Mouse (Mus musculus): ENCODE measurements around the gene Srgap2.

Srgap2 gene

DNA sequence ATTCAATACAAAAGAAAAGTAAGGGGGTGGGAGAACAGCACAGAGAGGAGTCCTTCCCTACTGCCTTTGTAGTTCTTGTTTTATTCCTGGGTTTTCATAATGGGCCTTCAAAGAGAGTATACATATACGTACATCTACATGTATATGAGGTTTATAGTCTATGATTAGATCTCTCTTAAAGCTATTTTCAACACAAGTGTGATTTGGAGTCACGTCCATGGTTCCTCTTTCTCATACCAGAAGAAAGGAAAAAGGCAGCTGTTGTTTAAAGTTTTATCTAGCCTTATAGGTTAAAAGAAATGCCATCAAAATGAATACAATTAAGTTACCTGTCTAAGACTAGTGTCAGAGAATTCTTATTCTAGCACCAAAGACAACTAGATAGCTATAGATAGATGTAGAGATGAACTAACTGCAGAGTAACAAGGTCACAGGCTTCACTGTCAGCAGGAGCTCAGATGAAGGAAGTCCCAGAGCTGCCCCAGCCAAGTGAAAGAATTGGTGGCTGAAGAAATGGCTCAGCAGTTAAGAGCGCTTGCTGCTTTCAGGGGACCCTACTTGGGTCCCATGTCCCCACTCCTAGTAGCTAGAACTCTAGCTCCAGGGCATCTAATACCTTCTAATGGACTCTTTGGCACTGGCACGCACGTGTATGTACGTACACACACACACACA lies 63.1 kb downstream of the Srgap2 start:
- no peak for DNase-seq

DNA sequence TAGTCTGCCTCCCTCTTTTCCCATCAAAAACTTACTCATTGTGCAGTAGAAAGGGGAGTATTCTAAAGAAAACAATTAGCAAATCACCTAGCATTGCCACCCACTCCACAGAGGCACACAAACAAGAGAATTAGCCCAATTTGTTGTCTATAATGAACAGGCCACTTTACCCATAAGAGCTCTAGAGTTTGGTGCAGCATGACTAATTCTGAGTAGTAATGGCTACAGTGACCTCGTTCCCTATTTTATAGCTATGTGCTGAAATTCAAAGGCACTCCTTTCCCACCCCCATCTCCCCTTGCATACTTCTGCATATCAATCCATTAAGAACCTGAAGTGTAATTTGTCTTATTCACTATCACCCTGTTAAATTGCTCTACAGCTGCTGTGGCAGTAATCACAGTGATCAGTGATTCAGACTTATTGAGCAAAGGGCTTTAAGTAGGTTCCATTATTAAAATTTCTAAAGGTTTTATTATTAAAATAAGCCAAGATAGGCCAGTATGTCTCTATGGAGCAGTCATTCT lies 64.5 kb downstream of the Srgap2 start:
- no peak for DNase-seq

DNA sequence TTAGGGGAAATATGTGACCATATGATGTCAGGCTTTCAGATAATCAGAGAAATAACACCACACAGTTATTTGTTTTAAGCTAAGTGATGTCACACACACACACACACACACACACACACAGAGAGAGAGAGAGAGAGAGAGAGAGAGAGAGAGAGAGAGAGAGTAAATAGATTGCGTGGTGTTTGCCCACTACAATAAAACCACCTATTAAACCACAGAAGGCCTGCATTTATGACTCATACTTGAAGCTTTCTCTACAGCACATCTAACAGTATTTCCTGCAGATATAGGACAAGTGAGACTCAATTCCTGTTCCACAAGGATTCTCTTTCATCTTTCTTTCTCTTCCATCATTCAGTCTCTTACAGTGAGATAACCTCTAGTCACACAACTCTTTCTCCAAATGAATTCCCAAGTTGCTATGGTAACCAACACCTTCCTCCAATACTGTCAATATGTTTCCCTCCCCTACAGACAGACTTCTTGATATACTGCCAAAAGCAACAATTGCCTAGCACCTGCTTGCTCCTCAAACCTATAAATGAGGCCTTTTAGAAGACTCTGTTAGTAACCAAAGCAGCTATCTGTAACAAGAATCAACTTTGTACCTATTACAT lies 66.1 kb downstream of the Srgap2 start:
- DNase-seq, result no peak

- DNase-seq, result no peak
These were observed 71.7 kb downstream of the Srgap2 start for GRCm38 (mm10) chr1:131455355-131455890.

- DNase-seq, result no peak
These were observed 72.8 kb downstream of the Srgap2 start for GRCm38 (mm10) chr1:131454386-131454785.

GRCm38 (mm10) chr1:131453335-131453734 lies 73.8 kb downstream of the Srgap2 start:
- no peak for DNase-seq

DNA sequence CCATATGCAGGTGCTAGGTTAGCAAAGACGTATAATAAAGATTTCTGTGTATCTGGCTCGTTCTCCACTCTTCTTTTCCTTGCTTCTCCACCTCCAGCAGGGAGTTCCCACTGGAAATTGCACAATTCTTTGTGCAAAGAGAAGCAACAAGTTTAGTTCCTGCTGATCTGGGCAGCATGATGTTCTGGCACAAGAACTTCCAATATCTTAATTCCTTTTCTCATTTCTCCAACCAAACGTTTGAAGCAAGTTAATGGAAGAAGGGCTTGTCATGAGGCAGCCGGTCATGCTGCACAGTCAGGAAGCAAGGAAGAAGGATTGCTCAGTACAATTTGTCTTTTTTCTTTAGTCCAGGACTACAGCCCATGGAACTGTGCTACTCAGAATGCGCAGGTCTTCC lies 78.8 kb downstream of the Srgap2 start:
- no peak for DNase-seq

DNA sequence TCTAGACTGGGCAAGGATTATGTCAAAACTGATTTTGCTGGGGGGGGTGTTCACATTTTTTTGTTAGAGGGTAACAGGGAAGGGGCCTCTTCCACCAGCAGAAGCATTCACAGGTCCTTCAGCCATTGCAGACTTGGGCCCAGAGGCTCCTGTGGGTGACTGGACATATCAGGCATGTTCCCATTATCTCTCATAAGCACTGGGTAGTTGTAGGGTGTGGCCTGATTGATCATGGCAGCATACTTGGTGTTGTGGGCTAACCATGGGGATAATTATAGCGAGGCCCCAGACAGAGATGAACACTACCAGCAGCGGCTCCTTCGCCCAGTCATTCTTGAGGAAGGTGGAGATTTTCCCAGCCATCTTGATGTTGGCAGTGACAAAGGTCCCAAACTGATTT lies 79.8 kb downstream of the Srgap2 start:
- DNase-seq, result no peak

GRCm38 (mm10) chr1:131446577-131446976 lies 80.6 kb downstream of the Srgap2 start:
- DNase-seq, result no peak

DNA sequence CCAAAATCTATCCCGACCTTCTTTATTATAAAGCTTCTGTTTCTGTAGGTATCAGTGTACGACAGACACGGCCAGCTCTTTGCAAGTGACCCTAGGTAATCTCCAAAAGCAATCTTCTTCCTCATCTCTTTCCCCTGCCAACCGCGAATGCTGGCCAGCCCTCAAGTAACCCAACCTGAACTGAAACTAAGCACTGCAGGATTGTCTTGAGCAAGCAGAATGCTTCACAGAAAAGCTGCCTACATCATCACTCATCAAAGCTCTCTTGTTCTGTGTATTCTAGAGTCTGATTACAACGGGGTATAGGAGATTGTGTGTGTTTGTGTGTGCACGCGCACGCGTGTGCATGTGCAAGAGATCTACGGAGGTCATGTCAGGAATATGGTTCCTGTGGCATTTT lies 88.6 kb downstream of the Srgap2 start:
- no peak for DNase-seq

DNA sequence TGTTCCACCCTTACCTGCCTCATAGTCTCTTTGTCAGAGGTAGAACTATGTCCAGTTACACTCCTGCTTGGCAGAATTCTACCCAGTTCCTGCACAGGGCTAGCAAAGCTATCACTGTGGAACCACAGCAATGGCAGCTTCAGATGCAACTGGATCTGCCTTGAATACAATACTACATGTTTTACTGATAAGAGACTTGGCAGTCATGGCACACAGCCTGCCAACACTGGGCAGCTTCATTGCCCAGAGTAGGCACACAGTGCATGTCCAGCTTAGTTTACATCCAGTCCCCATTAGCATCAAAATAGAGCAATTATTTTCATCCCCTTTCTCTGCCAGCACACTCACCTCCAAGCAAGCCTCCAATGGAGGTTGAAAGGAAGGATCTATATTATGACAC lies 89.2 kb downstream of the Srgap2 start:
- DNase-seq, result no peak

GRCm38 (mm10) chr1:131436609-131437008 lies 90.5 kb downstream of the Srgap2 start:
- DNase-seq, result no peak

GRCm38 (mm10) chr1:131431456-131432246 lies 95.5 kb downstream of the Srgap2 start:
- DNase-seq, result peak; percentile 59

GRCm38 (mm10) chr1:131427140-131427821 lies 99.9 kb downstream of the Srgap2 start:
- DNase-seq, result no peak

DNA sequence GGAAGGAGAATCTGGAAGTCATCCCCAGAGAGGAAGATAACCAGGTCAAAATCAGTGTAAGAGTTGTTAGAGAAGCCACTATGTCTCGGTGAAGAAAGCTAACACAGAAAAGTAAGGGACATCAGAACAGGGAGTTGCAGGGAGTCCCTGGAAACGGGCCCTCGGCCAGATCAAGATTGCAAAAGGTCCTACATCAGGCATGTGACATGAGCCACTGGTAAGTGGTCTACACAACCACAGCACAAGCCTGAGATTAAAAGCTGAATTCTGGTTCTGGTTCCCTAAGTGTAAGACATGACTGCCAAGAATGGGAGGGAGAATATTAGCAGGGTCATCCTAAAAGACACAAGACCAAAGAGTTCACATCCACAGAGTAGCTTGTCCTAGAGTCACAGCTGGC lies 104.1 kb downstream of the Srgap2 start:
- peak; percentile 46 for DNase-seq

DNA sequence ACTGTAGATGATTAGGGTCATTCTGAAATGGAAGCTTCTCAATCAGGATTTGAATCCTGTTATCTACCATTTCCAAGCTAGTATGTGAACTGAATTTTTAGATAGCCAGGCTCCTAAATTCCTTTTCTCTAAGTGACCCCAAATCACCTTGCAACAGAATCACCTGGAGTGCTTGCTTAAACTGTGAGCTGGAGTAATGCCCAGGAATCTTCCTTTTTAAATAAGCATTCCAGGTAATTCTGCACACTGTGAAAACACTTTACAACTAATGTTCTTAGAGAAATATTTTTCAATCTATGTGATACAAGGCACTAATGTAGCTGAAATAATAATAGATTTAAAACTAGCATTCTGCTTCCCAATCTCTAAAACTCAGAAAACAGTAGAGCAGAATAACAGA lies 106.0 kb downstream of the Srgap2 start:
- no peak for DNase-seq

DNA sequence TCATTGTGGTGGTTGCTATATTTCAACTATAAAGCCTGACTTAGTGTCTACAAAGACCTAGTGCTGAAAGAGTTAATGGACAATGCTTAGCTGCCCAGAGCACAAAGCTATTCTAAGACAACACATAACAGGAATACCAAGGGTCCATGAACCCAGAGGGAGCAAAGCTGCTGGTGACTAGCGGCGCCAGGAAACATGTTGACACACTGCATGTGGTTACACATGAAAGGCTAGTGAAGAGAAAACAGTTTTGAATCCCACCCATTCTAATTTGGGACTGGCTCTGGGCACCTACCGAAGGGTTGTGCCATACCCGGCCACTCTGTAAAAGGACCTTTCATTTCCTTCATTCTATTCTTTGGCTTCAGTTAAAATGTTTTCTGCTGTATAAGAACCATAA lies 106.5 kb downstream of the Srgap2 start:
- no peak for DNase-seq

DNA sequence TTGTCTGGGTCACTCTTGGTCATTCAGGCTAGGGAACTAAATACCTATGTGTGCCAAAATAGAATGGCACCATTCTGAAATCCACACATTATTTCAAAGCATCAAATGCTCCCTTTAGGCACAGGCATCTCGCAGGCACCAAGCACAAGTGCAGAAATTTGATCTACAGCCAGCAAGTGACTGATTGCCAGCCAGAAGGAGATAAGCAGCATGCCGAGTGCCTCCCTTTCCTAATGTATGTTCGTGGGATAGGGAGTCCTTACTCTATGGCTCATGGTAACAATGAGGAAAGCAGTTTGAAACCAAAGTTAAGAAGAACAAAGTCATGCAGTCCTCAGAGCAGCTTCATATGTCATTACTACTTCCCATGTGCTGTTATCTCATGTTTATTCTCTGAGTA lies 107.8 kb downstream of the Srgap2 start:
- DNase-seq, result peak; percentile 20

GRCm38 (mm10) chr1:131417821-131418660 lies 109.1 kb downstream of the Srgap2 start:
- no peak for DNase-seq

DNA sequence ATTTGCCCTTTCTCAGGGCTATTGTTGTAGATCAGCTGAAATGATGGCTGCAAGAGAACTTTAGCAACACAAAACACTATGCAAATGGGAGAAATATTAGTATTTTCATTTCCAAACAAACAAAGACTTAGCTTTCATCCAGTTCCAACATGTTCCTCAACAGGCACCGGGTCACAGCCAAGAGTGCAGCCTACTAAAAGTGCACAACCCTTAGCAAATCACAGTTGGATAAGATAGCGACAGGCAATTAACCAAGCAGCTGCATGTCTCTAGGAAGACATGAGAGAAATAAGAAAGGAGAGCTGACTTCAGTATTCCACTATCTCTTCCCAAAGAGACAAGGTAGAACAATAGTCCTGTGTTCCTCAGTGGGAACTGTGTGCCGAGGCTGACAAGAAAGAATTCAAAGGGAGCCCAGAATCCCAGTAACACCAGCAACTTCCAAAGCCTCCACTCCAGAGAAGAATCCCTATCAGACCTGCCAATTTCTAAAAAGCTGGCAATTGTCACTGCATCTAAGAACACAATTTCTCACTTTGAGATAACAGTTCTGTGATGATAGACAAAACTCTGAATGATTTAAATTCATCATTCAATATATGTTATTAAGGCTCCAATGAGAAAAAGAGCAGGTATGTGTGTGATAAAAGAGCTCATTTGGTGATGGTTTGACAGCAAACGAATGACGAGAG lies 109.9 kb downstream of the Srgap2 start:
- no peak for DNase-seq

GRCm38 (mm10) chr1:131403567-131403966 lies 123.6 kb downstream of the Srgap2 start:
- DNase-seq, result no peak
